35 mouse cellular contexts compared by ENCODE assay signal in genomic region chrX:17512021-17512602, GRCm38 (mm10).
DNase-seq lines count a peak whose midpoint lies in the region; ATAC-seq lines count a peak whose summit lies in the region.
"Had no signal": no experiment of that assay in that cellular context is flagged by ENCODE, and none has a peak within 500 bp of the region (broad histone marks: within the 10 kb centered on the region; RNA-seq: fewer than 3 reads in every experiment).

No protein-coding gene starts in this region.

- no peaks in the 10 kb centered on the region for H3K36me3 ChIP-seq in stomach, embryonic 16.5 days (ENCODE audit: control insufficient read depth, insufficient read depth, low read length)
- H3K36me3 ChIP-seq: embryonic facial prominence, embryonic 13.5 days; forebrain, embryonic 12.5 days; heart, embryonic 13.5 days; hindbrain, embryonic 12.5 days; intestine, embryonic 15.5 days; midbrain, embryonic 12.5 days; neural tube, embryonic 12.5 days had no signal

- no peak overlapping the region for H3K4me2 ChIP-seq in stomach, embryonic 16.5 days (ENCODE audit: low read depth, low read length)
- H3K4me2 ChIP-seq: embryonic facial prominence, embryonic 13.5 days; forebrain, embryonic 12.5 days; heart, embryonic 13.5 days; hindbrain, embryonic 12.5 days; intestine, embryonic 15.5 days; midbrain, embryonic 12.5 days; neural tube, embryonic 12.5 days had no signal

- peak; percentile 11 to 34 for DNase-seq in heart, adult 9 months (ENCODE audit: low spot score in 2 of 2)
- DNase-seq in heart, postnatal 25 days (ENCODE audit: low spot score): no peak
- peak; percentile 6 for DNase-seq in 3T3-L1 (ENCODE audit: low read depth, low spot score)
- peak; percentile 2 for DNase-seq in NIH3T3 (ENCODE audit: low read depth)
- no peak for DNase-seq in embryo, embryonic 10 days (ENCODE audit: low spot score)
- DNase-seq: adrenal gland, adult 8-10 months; cerebellum, adult 8-10 months; cerebellum, postnatal 25 days; embryo, embryonic 11 days; forebrain, postnatal 0 days; gastrocnemius, postnatal 10 days; heart, postnatal 10 days; kidney, adult 2 months; layer of hippocampus, postnatal 36 days; left cerebral cortex, postnatal 4 days; liver; lung, postnatal 36 days; right cerebral cortex, adult 18-20 months; right cerebral cortex, postnatal 4 days; thymus, postnatal 4 days had no signal

- no peaks in the 10 kb centered on the region for H3K4me1 ChIP-seq in stomach, embryonic 16.5 days (ENCODE audit: control insufficient read depth, insufficient read depth, low read length)
- H3K4me1 ChIP-seq: embryonic facial prominence, embryonic 13.5 days; forebrain, embryonic 12.5 days; hindbrain, embryonic 12.5 days; intestine, embryonic 15.5 days; midbrain, embryonic 12.5 days; neural tube, embryonic 12.5 days had no signal

- intact Hi-C loops in heart, postnatal 25 days (cut with DNase I): no loop called here

- WGBS in stomach, embryonic 16.5 days: 23% methylated on average over 3 of the region's 3 CpGs

- H3K27ac ChIP-seq in stomach, embryonic 16.5 days (ENCODE audit: low read length): no peak overlapping the region; the same call in 1 of the 2 replicates
- H3K27ac ChIP-seq: embryonic facial prominence, embryonic 13.5 days; forebrain, embryonic 12.5 days; heart, embryonic 13.5 days; hindbrain, embryonic 12.5 days; hindbrain, postnatal 0 days; intestine, embryonic 15.5 days; kidney, postnatal 0 days; liver, embryonic 14.5 days; midbrain, embryonic 12.5 days; neural tube, embryonic 12.5 days had no signal

- no peaks in the 10 kb centered on the region for H3K27me3 ChIP-seq in stomach, embryonic 16.5 days (ENCODE audit: control insufficient read depth, insufficient read depth, low read length)
- H3K27me3 ChIP-seq: CH12.LX; embryonic facial prominence, embryonic 13.5 days; forebrain, embryonic 12.5 days; heart, embryonic 13.5 days; hindbrain, embryonic 12.5 days; intestine, embryonic 15.5 days; megakaryocyte, embryonic 14.5 days; midbrain, embryonic 12.5 days; neural tube, embryonic 12.5 days had no signal

- H3K9ac ChIP-seq in stomach, embryonic 16.5 days (ENCODE audit: low read length): no peak overlapping the region
- H3K9ac ChIP-seq: embryonic facial prominence, embryonic 13.5 days; forebrain, embryonic 12.5 days; forebrain, postnatal 0 days; heart, embryonic 13.5 days; hindbrain, embryonic 12.5 days; intestine, embryonic 15.5 days; liver, embryonic 14.5 days; midbrain, embryonic 12.5 days; neural tube, embryonic 12.5 days had no signal

- peak; percentile 44 for ATAC-seq in stomach, embryonic 16.5 days (ENCODE audit: insufficient read depth, low FRiP score)
- ATAC-seq: forebrain, postnatal 0 days; hindbrain, postnatal 0 days; intestine, embryonic 15.5 days had no signal

- H3K9me3 ChIP-seq in stomach, embryonic 16.5 days (replicated peaks; ENCODE audit: control insufficient read depth, low read length): no peaks in the 10 kb centered on the region
- H3K9me3 ChIP-seq: embryonic facial prominence, embryonic 13.5 days; forebrain, embryonic 12.5 days; heart, embryonic 13.5 days; hindbrain, embryonic 12.5 days; intestine, embryonic 15.5 days; megakaryocyte, embryonic 14.5 days; midbrain, embryonic 12.5 days; neural tube, embryonic 12.5 days had no signal

- no peak overlapping the region for H3K4me3 ChIP-seq in stomach, embryonic 16.5 days (replicated peaks; ENCODE audit: low read length)
- H3K4me3 ChIP-seq: embryonic facial prominence, embryonic 13.5 days; erythroblast, embryonic 14.5 days; forebrain, embryonic 12.5 days; heart, embryonic 13.5 days; hindbrain, embryonic 12.5 days; intestine, embryonic 15.5 days; megakaryocyte, embryonic 14.5 days; midbrain, embryonic 12.5 days; myocyte; neural tube, embryonic 12.5 days had no signal

Comparison
In these comparisons a context has a peak if more than half of its experiments do, and no peak if none do; other contexts are left out.
1. DNase-seq: peak in heart, adult 9 months (2 of 2), 3T3-L1 (single experiment) and NIH3T3 (single experiment); none in heart, postnatal 25 days (single experiment) and embryo, embryonic 10 days (single experiment).